Mouse (Mus musculus) intestine, embryonic 15.5 days (tissue): ENCODE results near the gene Krt222. TPM values are rescaled to one million over a fixed set of nuclear protein-coding genes. Genes with fewer than 3 reads are reported as not detected.
"Not testable (repeated sequence)": the region's sequence is repeated elsewhere in the genome, so short reads cannot be mapped to it uniquely, and the experiment has no call there.

Experiments
- ATAC-seq: fragments of 200-750 bp; cut with Nextera tagmentation; 2 replicates; pipeline ENCODE4 v1.8.0; 2017; ENCODE audit warnings: moderate TSS enrichment, moderate library complexity
- H3K27ac ChIP-seq: fragments of 300-500 bp; sonication (generic); 2 replicates; pipeline ENCODE4 v1.5.1; 2015; ENCODE audit warnings: mild to moderate bottlenecking, inconsistent platforms
- H3K27me3 ChIP-seq: fragments of 300-500 bp; sonication (generic); replicated peaks from 2 replicates; pipeline ENCODE4 v1.6.1; 2015; ENCODE audit warnings: inconsistent platforms
- H3K36me3 ChIP-seq: fragments of 300-500 bp; sonication (generic); 2 replicates; pipeline ENCODE4 v1.6.1; 2015; ENCODE audit warnings: inconsistent platforms
- H3K4me1 ChIP-seq: fragments of 300-500 bp; sonication (generic); replicated peaks from 2 replicates; pipeline ENCODE4 v1.6.1; 2015; ENCODE audit warnings: inconsistent platforms
- H3K4me2 ChIP-seq: fragments of 300-500 bp; sonication (generic); replicated peaks from 2 replicates; pipeline ENCODE4 v1.6.1; 2015; ENCODE audit warnings: mild to moderate bottlenecking, inconsistent platforms
- H3K4me3 ChIP-seq: fragments of 300-500 bp; sonication (generic); replicated peaks from 2 replicates; pipeline ENCODE4 v1.5.1; 2015; ENCODE audit warnings: inconsistent platforms
- H3K9ac ChIP-seq: fragments of 300-500 bp; sonication (generic); 2 replicates; pipeline ENCODE4 v1.6.1; 2015; ENCODE audit warnings: inconsistent platforms
- H3K9me3 ChIP-seq: fragments of 300-500 bp; sonication (generic); 2 replicates; pipeline ENCODE4 v1.6.1; 2016; ENCODE audit warnings: inconsistent platforms
- WGBS: fragments of 180-500 bp; shearing (Covaris S2); methylation state at CpG from one replicate; pipeline ENCODE4 v1.1.7; 2015; 5-methylcytosine and 5-hydroxymethylcytosine counted together
- polyA plus RNA-seq: library from polyadenylated mRNA; unstranded; fragments of >200 nt; fragmentation: Nextera tagmentation; extraction: Ambion mirVana; gene quantifications from 2 replicates; pipeline ENCODE4 v1.2.1, GENCODE M21; 2015

Krt222 gene
- polyA plus RNA-seq, 1 experiment from 2014 or later, result 0.49 TPM

DNA sequence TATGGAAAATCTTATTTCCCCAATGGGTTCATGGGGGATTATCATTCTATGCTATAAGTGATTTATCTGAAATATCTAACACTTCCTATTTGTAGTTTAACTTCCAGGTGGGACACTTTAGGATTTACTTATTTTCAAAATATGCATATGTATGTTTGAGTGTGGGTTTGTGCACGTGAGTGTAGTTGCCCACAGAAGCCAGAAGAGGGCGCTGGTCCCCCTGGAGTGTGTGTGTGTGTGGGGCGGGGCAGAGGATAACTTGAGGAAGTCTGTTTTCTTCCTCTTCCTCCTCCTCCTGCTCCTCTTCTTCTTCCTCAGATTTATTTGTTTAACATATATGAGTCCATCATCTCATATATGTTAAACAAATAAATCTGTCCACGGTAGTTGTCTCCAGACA is 12.3 kb upstream of the Krt222 start:
- H3K27ac ChIP-seq, result no peak overlapping the region
- no peaks in the 10 kb centered on the region for H3K4me1 ChIP-seq
- H3K4me2 ChIP-seq, result no peak overlapping the region
- 70% methylated on average over 4 of the region's 4 CpGs for WGBS
- no peaks in the 10 kb centered on the region for H3K27me3 ChIP-seq
- H3K9me3 ChIP-seq, result no peaks in the 10 kb centered on the region
- H3K36me3 ChIP-seq, result no peaks in the 10 kb centered on the region
- H3K4me3 ChIP-seq, result no peak overlapping the region
- ATAC-seq, result no peak
- H3K9ac ChIP-seq, result no peak overlapping the region

DNA sequence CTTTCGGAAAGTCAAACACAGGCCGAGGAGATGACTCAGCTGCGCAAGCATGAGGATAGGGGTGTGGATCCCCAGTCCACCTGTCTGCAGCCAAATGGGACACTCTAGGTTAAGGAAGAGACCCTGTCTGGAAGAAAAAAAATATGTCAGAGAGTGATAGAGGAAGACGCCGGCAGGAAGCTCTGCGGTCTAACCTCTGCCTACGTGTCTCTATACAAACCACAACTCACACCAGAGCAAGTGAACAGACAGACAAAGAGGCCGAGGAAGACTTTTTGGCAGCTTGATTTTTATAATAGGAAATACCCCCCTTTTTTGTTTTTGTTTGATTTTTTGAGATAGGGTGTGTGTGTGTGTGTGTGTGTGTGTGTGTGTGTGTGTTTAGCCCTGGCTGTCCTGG is 11.4 kb upstream of the Krt222 start:
- Histone ChIP-seq H3K9ac (no peak overlapping the region), H3K27me3 (no peaks in the 10 kb centered on the region), H3K36me3 (no peaks in the 10 kb centered on the region), H3K4me1 (no peaks in the 10 kb centered on the region), H3K4me2 (no peak overlapping the region), H3K27ac (no peak overlapping the region), H3K9me3 (no peaks in the 10 kb centered on the region), H3K4me3 (no peak overlapping the region)
- 89% methylated on average over 8 of the region's 8 CpGs for WGBS
- no peak for ATAC-seq

DNA sequence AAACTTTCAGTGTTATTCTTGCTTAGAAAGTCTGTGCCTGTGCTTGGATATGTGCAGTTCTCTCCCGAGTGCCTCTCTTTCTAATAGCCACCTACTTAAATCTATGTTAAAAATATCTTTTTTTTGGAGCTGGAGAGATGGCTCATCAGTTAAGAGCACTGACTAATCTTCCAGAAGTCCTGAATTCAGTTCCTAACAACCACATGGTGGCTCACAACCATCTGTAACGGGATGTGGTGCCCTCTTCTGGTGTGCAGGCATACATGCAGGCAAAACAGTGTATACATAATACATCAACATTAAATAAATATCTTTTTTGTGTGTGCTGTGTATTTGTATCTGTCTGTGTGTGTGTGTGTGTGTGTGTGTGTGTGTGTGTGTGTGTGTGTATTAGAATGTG is 10.0 kb upstream of the Krt222 start:
- Histone ChIP-seq H3K9me3 (no peaks in the 10 kb centered on the region), H3K4me1 (no peaks in the 10 kb centered on the region), H3K27ac (no peak overlapping the region), H3K9ac (no peak overlapping the region), H3K27me3 (no peaks in the 10 kb centered on the region), H3K4me3 (no peak overlapping the region), H3K36me3 (no peaks in the 10 kb centered on the region), H3K4me2 (no peak overlapping the region)
- WGBS, result 56% methylated on average over 2 of the region's 2 CpGs
- ATAC-seq, result no peak

DNA sequence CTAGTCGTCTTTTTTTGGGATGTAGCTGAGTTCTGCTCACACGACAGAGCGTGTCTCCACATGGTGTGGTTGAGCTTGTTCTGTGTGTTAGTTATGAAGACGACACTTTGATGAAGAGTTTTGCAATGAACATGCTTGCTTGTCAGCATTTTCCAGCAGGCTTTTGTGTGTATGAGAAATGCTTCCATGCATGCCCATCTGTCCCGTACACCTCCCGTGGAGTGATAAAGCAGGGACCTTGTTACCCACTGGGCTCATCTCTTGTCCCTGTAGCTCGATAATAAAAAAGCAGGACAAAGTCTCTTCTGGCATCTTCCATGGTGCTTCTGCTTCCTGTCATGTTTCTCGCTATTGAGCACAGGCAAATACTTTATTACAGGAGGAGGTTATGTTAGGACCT is 8.8 kb upstream of the Krt222 start:
- no peaks in the 10 kb centered on the region for H3K27me3 ChIP-seq
- H3K9me3 ChIP-seq, result no peaks in the 10 kb centered on the region
- H3K27ac ChIP-seq, result no peak overlapping the region
- no peaks in the 10 kb centered on the region for H3K36me3 ChIP-seq
- no peak overlapping the region for H3K4me2 ChIP-seq
- ATAC-seq, result no peak
- 73% methylated on average over 8 of the region's 8 CpGs for WGBS
- no peaks in the 10 kb centered on the region for H3K4me1 ChIP-seq
- no peak overlapping the region for H3K4me3 ChIP-seq
- no peak overlapping the region for H3K9ac ChIP-seq

DNA sequence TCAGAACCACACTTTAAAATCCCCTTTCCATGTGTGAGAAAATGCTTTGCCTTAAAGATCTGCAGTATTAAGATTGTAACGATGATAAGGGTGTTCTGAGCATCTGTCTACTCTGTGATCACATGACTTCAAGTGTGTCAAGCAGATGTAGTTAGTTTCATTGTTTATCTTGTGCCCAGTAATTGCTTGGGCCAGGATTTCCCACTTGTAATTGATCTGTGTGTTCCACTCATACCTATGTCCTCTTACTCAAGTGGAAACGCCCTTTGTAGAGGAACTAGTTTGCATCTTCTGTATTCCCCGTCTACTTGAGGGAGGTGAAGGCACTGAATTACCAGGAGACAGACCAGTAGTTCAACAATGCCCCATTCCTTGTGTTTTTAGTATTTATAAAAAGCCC is 6.8 kb upstream of the Krt222 start:
- H3K27ac ChIP-seq, result no peak overlapping the region
- no peaks in the 10 kb centered on the region for H3K9me3 ChIP-seq
- 49% methylated on average over 3 of the region's 3 CpGs for WGBS
- H3K4me2 ChIP-seq, result no peak overlapping the region
- no peak overlapping the region for H3K4me3 ChIP-seq
- no peaks in the 10 kb centered on the region for H3K27me3 ChIP-seq
- no peaks in the 10 kb centered on the region for H3K36me3 ChIP-seq
- ATAC-seq, result no peak
- no peaks in the 10 kb centered on the region for H3K4me1 ChIP-seq
- no peak overlapping the region for H3K9ac ChIP-seq

DNA sequence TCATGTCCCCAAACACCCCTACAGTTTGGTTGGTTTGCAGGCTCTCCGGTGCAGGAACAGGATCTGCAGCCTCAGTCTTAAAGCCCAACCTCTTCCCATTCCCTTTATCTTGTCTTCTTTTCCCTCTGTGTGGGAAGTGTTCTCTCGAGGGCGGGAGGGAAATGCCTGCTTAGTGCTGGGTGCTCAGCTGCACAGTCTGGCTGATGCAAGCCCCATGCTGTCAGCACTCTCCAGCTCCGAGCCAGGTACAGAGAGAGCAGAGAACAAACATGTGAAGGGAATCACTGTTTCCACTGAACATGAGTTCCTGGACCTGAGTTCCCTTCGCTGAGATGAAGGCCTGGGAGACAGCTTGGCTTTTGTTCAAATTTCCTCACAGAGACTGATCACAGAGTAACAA is 6.4 kb upstream of the Krt222 start:
- WGBS, result 52% methylated on average over 5 of the region's 5 CpGs
- Histone ChIP-seq H3K9me3 (no peaks in the 10 kb centered on the region), H3K27me3 (no peaks in the 10 kb centered on the region), H3K4me1 (no peaks in the 10 kb centered on the region), H3K27ac (no peak overlapping the region), H3K4me3 (no peak overlapping the region), H3K4me2 (no peak overlapping the region), H3K9ac (no peak overlapping the region), H3K36me3 (no peaks in the 10 kb centered on the region)
- ATAC-seq, result no peak

DNA sequence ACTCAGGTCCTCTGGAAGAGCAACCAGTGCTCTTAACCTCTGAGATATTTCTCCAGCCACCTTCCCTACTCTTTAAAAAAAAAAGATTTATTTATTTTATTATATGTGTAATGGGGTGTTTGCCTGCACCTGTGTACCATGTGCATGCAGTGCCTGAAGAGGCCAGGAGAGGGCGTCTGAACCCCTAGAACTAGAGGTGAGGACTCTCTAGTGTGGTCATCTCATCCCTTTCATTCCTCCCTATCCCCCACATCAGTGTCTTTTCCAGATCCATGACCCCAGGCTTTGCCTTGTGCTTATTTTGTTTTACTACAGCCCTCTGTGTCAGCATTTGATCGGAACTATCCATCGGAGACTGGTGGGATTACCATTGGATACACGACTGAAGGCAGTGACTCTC is 5.2 kb upstream of the Krt222 start:
- H3K9me3 ChIP-seq, result no peaks in the 10 kb centered on the region
- no peak for ATAC-seq
- no peak overlapping the region for H3K4me3 ChIP-seq
- no peaks in the 10 kb centered on the region for H3K36me3 ChIP-seq
- H3K9ac ChIP-seq, result no peak overlapping the region
- no peak overlapping the region for H3K4me2 ChIP-seq
- no peaks in the 10 kb centered on the region for H3K27me3 ChIP-seq
- H3K27ac ChIP-seq, result no peak overlapping the region
- H3K4me1 ChIP-seq, result peaks cover 2% of the 10 kb centered on the region; the same call in 1 of the 2 replicates
- 65% methylated on average over 4 of the region's 4 CpGs for WGBS

DNA sequence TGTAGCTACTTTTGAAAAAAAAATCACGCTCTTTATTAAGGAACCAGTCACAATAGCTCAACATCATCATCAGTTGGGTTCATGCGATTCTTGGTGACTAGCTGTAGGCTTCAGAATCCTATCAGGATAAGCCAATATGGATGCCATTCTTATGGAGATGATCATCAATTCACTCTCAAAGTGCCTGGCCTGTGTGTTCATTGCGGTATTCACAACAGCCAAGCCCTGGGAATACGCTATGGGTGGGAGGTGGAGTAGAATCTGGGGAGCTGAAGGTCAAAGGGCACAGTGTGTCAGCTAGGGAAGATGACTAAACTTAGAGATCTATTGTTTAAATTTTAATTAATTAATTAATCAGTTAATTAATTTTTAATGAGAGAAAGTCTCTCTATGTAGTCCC is 4.0 kb upstream of the Krt222 start:
- no peaks in the 10 kb centered on the region for H3K36me3 ChIP-seq
- H3K4me2 ChIP-seq, result no peak overlapping the region
- no peak for ATAC-seq
- H3K27me3 ChIP-seq, result no peaks in the 10 kb centered on the region
- WGBS, result 95% methylated on average over 4 of the region's 4 CpGs
- H3K4me1 ChIP-seq, result peaks cover 7% of the 10 kb centered on the region; the same call in 1 of the 2 replicates
- no peaks in the 10 kb centered on the region for H3K9me3 ChIP-seq
- no peak overlapping the region for H3K27ac ChIP-seq
- H3K4me3 ChIP-seq, result no peak overlapping the region
- no peak overlapping the region for H3K9ac ChIP-seq

DNA sequence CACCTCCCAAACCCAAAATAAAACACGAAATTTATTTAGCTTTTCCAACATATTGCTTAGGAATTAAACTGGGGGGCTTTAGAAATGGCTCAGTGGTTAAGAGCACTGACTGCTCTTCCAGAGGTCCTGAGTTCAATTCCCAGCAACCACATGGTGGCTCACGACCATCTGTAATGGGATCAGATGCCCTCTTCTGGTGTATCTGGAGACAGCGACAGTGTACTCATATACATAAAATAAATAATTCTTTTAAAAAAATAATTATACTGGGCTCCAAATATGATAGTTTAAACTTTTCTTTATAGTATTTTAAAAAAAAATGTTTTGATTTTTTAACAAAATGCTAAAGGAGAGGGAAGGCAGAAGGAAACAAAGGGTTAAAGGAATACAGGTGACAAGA is 634 bp upstream of the Krt222 start:
- H3K9me3 ChIP-seq, ATAC-seq, H3K36me3 ChIP-seq, H3K4me2 ChIP-seq, H3K9ac ChIP-seq, H3K4me1 ChIP-seq, H3K4me3 ChIP-seq, H3K27me3 ChIP-seq, H3K27ac ChIP-seq: not testable (repeated sequence)
- WGBS, result 40% methylated on average over 3 of the region's 3 CpGs

DNA sequence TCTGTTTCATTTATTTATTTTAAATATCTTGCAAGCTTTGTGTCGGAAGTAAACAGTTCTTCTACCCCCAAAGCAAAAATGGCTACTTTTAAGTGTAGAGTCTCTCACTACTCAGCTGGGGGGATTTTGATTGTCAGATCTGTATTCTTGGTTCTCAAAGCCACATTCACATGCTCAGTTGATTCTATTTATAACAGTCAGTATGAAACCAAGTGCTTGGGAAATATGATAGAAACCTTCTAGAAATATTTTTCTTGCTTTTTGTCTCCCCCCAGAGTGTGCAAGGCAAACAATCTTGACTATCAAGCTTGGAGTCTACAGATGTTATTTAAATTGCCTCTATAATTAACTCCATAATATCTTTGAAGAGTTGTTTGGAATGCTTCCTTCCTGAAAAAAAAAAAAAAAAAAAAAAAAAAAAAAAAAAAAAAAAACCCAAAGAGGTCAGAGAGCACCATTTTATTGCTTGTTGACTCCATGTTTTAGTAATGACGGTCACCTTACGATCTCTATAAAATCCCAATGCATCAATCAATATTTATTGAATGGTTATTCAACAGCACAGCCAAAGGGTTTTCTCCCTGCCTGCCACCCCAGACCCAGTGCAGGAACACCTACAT is 575 bp downstream of the Krt222 start:
- ATAC-seq, result no peak
- peak overlapping the region; percentile 23; the same call in 1 of the 2 replicates for H3K9ac ChIP-seq
- no peaks in the 10 kb centered on the region for H3K27me3 ChIP-seq
- peaks cover 7% of the 10 kb centered on the region; the same call in 1 of the 2 replicates for H3K4me1 ChIP-seq
- WGBS, result 39% methylated on average over 3 of the region's 3 CpGs
- no peaks in the 10 kb centered on the region for H3K36me3 ChIP-seq
- peak overlapping the region; percentile 67 for H3K4me2 ChIP-seq
- peak overlapping the region; percentile 26 for H3K4me3 ChIP-seq
- H3K9me3 ChIP-seq, result no peaks in the 10 kb centered on the region
- H3K27ac ChIP-seq, result no peak overlapping the region

DNA sequence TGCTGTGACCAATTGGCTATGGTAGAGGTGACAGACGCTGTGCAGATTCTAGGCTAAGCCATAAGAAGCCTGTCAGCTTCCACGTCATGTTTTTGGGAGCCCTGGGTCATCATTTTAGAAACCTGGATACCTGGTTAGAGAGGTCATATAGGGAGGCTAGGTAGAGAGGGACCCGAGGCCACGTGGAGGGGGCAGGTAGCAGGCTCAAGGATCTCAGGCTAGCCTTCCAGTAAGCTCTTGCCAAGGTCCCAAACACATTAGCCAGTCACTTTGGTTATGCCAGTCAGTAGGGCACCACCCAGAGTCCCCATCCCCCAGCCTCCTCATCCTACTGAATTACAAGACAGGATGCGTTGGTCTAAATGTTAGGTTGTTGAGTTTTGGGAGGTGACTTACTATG is 1.8 kb downstream of the Krt222 start:
- Histone ChIP-seq H3K27me3 (no peaks in the 10 kb centered on the region), H3K36me3 (no peaks in the 10 kb centered on the region), H3K27ac (no peak overlapping the region), H3K9me3 (no peaks in the 10 kb centered on the region), H3K4me2 (no peak overlapping the region), H3K4me1 (peaks cover 7% of the 10 kb centered on the region; the same call in 1 of the 2 replicates), H3K9ac (no peak overlapping the region), H3K4me3 (no peak overlapping the region)
- WGBS, result 72% methylated on average over 5 of the region's 5 CpGs
- ATAC-seq, result no peak

DNA sequence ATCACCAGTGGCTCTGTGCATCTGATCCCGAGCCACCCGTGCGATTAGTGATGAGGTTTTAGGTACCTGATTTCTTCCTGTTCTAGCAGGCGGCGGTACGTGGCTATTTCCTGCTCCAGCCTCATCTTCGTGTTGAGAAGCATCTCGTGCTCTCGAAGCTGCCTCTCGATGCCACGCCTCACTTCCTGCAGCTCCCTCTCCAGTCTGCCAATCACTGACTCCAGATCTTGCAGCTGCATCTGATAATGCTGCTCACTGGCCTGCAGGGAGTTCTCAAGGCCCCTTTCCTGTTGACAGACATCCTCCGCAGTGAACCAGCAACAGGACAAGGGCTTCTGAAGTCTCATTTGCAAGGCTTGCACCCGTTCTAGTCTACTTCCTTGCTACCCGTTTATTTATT is 5.4 kb downstream of the Krt222 start:
- no peak overlapping the region for H3K4me2 ChIP-seq
- no peaks in the 10 kb centered on the region for H3K4me1 ChIP-seq
- H3K36me3 ChIP-seq, result no peaks in the 10 kb centered on the region
- WGBS, result 59% methylated on average over 14 of the region's 14 CpGs
- H3K9ac ChIP-seq, result no peak overlapping the region
- H3K27me3 ChIP-seq, result no peaks in the 10 kb centered on the region
- ATAC-seq, result no peak
- no peaks in the 10 kb centered on the region for H3K9me3 ChIP-seq
- no peak overlapping the region for H3K27ac ChIP-seq
- no peak overlapping the region for H3K4me3 ChIP-seq

DNA sequence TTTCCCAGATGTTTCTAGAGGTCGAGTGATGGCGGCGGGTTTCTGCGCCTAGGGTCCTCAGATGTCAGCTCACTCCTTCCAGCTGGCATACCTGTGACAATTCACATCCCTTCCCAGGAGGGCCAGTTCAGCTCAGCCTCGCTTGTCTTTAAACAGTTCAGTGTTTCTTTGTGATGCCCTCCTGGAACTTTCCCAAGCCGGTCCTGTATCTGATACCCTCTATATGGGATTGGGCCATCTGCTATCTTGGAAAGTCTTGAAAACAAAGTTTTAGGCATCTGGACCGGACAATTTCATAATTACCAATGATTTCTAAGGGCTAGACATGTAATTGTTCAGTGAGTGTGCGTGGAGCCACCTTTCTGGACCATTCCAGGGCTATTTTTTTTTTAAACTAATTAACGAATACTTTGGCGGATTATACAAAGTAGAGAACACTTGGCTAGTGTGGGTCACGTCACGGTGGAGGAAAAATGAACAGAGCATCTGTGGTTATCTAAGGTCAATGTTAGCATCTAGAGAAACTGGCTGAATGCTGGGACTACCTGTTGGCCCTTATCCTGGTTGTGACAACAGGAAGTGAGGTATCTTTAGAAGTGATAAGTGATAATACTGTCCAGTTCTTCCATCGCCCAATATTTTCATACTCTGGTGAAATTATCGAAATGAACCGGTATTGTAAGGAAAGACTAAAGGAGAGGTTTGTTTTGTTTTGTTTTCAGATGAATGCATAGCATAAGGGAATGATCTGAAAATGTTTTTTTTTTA is 12.7 kb downstream of the Krt222 start:
- ATAC-seq, result peak; percentile 68
- Histone ChIP-seq H3K9me3 (no peaks in the 10 kb centered on the region), H3K4me3 (peak overlapping the region; percentile 99), H3K9ac (peak overlapping the region; percentile 100), H3K27me3 (no peaks in the 10 kb centered on the region), H3K36me3 (peaks cover 7% of the 10 kb centered on the region; the same call in 1 of the 2 replicates), H3K4me2 (peak overlapping the region; percentile 75), H3K4me1 (peaks cover 13% of the 10 kb centered on the region; the same call in 1 of the 2 replicates), H3K27ac (peak overlapping the region; percentile 97)
- 23% methylated on average over 15 of the region's 15 CpGs for WGBS
